Mouse (Mus musculus) stomach, embryonic 15.5 days (tissue): ENCODE results near the gene Gm42906. TPM values are rescaled to one million over a fixed set of nuclear protein-coding genes. Genes with fewer than 3 reads are reported as not detected.

ENCODE experiments used
- ATAC-seq: fragments of 200-750 bp; cut with Nextera tagmentation; 2 replicates; pipeline ENCODE4 v1.8.0; 2017; ENCODE audit warnings: low read depth, moderate number of reproducible peaks, moderate TSS enrichment; ENCODE audit not compliant: insufficient read depth, low FRiP score
- H3K27ac ChIP-seq: fragments of 300-500 bp; sonication (generic); 2 replicates; pipeline ENCODE4 v1.5.1; 2015; ENCODE audit warnings: mild to moderate bottlenecking, inconsistent platforms
- H3K27me3 ChIP-seq: fragments of 300-500 bp; sonication (generic); replicated peaks from 2 replicates; pipeline ENCODE4 v1.6.1; 2015; ENCODE audit warnings: inconsistent platforms
- H3K36me3 ChIP-seq: fragments of 300-500 bp; sonication (generic); 2 replicates; pipeline ENCODE4 v1.6.1; 2015; ENCODE audit warnings: inconsistent platforms
- H3K4me1 ChIP-seq: fragments of 300-500 bp; sonication (generic); 2 replicates; pipeline ENCODE4 v1.6.1; 2015; ENCODE audit warnings: inconsistent platforms
- H3K4me2 ChIP-seq: fragments of 300-500 bp; sonication (generic); 2 replicates; pipeline ENCODE4 v1.6.1; 2015; ENCODE audit warnings: mild to moderate bottlenecking, inconsistent platforms
- H3K4me3 ChIP-seq: fragments of 300-500 bp; sonication (generic); replicated peaks from 2 replicates; pipeline ENCODE4 v1.5.1; 2015; ENCODE audit warnings: inconsistent platforms
- H3K9ac ChIP-seq: fragments of 300-500 bp; sonication (generic); 2 replicates; pipeline ENCODE4 v1.6.1; 2015; ENCODE audit warnings: inconsistent platforms
- H3K9me3 ChIP-seq: fragments of 300-500 bp; sonication (generic); 2 replicates; pipeline ENCODE4 v1.6.1; 2016; ENCODE audit warnings: inconsistent platforms
- WGBS: fragments of 180-500 bp; shearing (Covaris S2); methylation state at CpG from one replicate; pipeline ENCODE4 v1.1.7; 2015; 5-methylcytosine and 5-hydroxymethylcytosine counted together
- polyA plus RNA-seq: library from polyadenylated mRNA; unstranded; fragments of >200 nt; fragmentation: Nextera tagmentation; extraction: Ambion mirVana; gene quantifications from 2 replicates; pipeline ENCODE4 v1.2.1, GENCODE M21; 2015

Gene Gm42906
- polyA plus RNA-seq, 1 experiment from 2014 or later = not detected

GRCm38 (mm10) chr5:151110461-151110908, 317.5 kb downstream of the Gm42906 start:
- no peak overlapping the region for H3K4me2 ChIP-seq
- H3K9me3 ChIP-seq = no peaks in the 10 kb centered on the region
- H3K4me1 ChIP-seq = peaks cover 15% of the 10 kb centered on the region; the same call in 1 of the 2 replicates
- no peak for ATAC-seq
- H3K36me3 ChIP-seq = no peaks in the 10 kb centered on the region
- no peak overlapping the region for H3K4me3 ChIP-seq
- H3K27ac ChIP-seq = peak overlapping the region; percentile 18; the same call in 1 of the 2 replicates
- 40% methylated on average over 6 of the region's 6 CpGs for WGBS
- no peaks in the 10 kb centered on the region for H3K27me3 ChIP-seq
- H3K9ac ChIP-seq = no peak overlapping the region

GRCm38 (mm10) chr5:151109822-151110221, 318.1 kb downstream of the Gm42906 start:
- Histone ChIP-seq H3K36me3 (no peaks in the 10 kb centered on the region), H3K4me2 (no peak overlapping the region), H3K27me3 (no peaks in the 10 kb centered on the region), H3K9ac (no peak overlapping the region), H3K4me3 (no peak overlapping the region), H3K4me1 (peaks cover 15% of the 10 kb centered on the region; the same call in 1 of the 2 replicates), H3K9me3 (no peaks in the 10 kb centered on the region), H3K27ac (peak overlapping the region; percentile 62)
- ATAC-seq = no peak
- WGBS = 70% methylated on average over 2 of the region's 2 CpGs

DNA sequence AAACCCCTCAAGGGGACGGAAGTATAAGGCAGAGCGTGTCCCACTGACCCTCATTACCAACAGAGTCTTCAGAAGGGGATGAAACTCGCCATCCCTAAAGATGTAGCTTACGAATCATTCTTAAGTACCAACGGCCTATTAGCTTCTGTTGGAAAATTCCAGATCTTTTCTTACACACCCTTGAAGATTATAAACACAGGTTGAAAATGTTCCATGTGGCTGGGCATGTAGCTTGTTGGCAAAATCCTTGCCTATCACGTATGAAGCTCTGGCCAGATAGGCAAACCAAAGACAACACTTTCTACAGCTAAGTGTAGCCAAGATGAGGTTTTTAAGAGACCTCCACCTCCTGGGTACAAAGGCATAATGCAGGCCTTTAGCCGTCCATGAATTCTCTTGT, 319.0 kb downstream of the Gm42906 start:
- Histone ChIP-seq H3K27ac (no peak overlapping the region), H3K4me2 (no peak overlapping the region), H3K9ac (no peak overlapping the region), H3K9me3 (no peaks in the 10 kb centered on the region), H3K4me1 (peaks cover 15% of the 10 kb centered on the region; the same call in 1 of the 2 replicates), H3K27me3 (no peaks in the 10 kb centered on the region), H3K4me3 (no peak overlapping the region), H3K36me3 (no peaks in the 10 kb centered on the region)
- ATAC-seq = no peak
- 74% methylated on average over 7 of the region's 7 CpGs for WGBS

DNA sequence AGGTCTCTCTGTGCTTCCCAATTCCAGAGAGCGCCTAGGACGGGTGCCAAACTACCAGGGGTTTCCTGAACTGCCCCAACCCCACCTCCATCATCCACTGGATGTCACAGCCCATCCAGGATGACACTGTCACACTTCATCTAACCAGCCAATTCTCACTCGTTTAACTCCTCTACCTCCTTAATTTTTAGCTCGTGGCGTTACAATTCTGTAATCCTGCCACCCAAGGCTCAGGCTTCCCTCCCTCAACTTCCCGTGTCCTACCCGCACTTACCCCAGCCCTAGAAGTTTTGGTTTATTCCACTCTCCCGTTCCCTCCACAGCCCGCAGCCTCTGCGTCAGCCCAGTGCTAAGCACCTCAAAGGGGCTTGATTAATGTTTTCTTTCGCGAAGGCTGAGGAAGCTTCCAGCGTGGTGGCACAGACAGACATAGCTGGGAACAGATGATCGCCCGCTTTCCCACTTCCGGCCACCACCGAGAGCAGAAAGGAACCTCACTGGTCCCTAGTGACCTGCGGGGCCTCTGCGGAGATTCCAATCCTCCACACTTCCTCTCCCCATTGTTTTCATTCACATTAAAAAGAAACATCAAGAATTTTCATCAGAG, 319.6 kb downstream of the Gm42906 start:
- Histone ChIP-seq H3K4me1 (peaks cover 15% of the 10 kb centered on the region; the same call in 1 of the 2 replicates), H3K36me3 (no peaks in the 10 kb centered on the region), H3K27ac (peak overlapping the region; percentile 46; the same call in 1 of the 2 replicates), H3K4me2 (peak overlapping the region; percentile 20; the same call in 1 of the 2 replicates), H3K9ac (no peak overlapping the region), H3K27me3 (no peaks in the 10 kb centered on the region), H3K9me3 (no peaks in the 10 kb centered on the region), H3K4me3 (no peak overlapping the region)
- no peak for ATAC-seq
- WGBS = 37% methylated on average over 19 of the region's 19 CpGs

- Histone ChIP-seq H3K36me3 (no peaks in the 10 kb centered on the region), H3K4me1 (peaks cover 12% of the 10 kb centered on the region; the same call in 1 of the 2 replicates), H3K9me3 (no peaks in the 10 kb centered on the region), H3K27ac (no peak overlapping the region), H3K4me2 (no peak overlapping the region), H3K27me3 (no peaks in the 10 kb centered on the region), H3K4me3 (no peak overlapping the region), H3K9ac (no peak overlapping the region)
- WGBS = 91% methylated on average over 3 of the region's 3 CpGs
- no peak for ATAC-seq
These were observed 321.1 kb downstream of the Gm42906 start for GRCm38 (mm10) chr5:151106841-151107240.

GRCm38 (mm10) chr5:151105054-151105971, 322.6 kb downstream of the Gm42906 start:
- H3K4me1 ChIP-seq = peaks cover 12% of the 10 kb centered on the region; the same call in 1 of the 2 replicates
- no peak overlapping the region for H3K27ac ChIP-seq
- H3K4me3 ChIP-seq = no peak overlapping the region
- no peak overlapping the region for H3K4me2 ChIP-seq
- no peaks in the 10 kb centered on the region for H3K36me3 ChIP-seq
- no peak overlapping the region for H3K9ac ChIP-seq
- 69% methylated on average over 10 of the region's 10 CpGs for WGBS
- no peaks in the 10 kb centered on the region for H3K27me3 ChIP-seq
- peak; percentile 45 for ATAC-seq
- no peaks in the 10 kb centered on the region for H3K9me3 ChIP-seq

- no peaks in the 10 kb centered on the region for H3K9me3 ChIP-seq
- H3K27me3 ChIP-seq = no peaks in the 10 kb centered on the region
- no peak overlapping the region for H3K4me2 ChIP-seq
- H3K27ac ChIP-seq = peak overlapping the region; percentile 65
- no peak overlapping the region for H3K4me3 ChIP-seq
- H3K36me3 ChIP-seq = no peaks in the 10 kb centered on the region
- peaks cover 12% of the 10 kb centered on the region; the same call in 1 of the 2 replicates for H3K4me1 ChIP-seq
- 61% methylated on average over 9 of the region's 9 CpGs for WGBS
- peak; percentile 59; the same call in 1 of the 2 replicates for ATAC-seq
- H3K9ac ChIP-seq = no peak overlapping the region
These were observed 323.5 kb downstream of the Gm42906 start for GRCm38 (mm10) chr5:151104354-151105053.

DNA sequence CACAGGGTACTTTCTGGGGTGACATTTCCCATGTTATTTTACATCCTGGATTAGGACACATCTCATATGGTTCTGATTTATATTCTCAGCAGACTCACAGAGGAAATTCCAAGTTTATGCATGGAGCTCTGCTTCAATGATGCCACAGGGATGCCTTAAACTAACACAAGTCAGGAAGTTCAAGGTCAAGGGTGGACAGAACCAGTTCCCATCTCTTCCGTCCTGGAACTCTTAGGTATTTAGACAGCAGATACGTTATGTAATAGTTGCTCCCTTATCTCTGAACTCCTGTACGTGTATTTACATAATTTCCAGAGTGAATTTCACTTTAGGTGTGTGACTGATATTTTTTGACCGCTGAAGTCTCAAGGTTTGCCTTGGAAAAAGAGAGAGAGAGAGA, 324.7 kb downstream of the Gm42906 start:
- no peak overlapping the region for H3K4me3 ChIP-seq
- H3K4me1 ChIP-seq = peaks cover 4% of the 10 kb centered on the region; the same call in 1 of the 2 replicates
- H3K27me3 ChIP-seq = no peaks in the 10 kb centered on the region
- WGBS = 49% methylated on average over 4 of the region's 4 CpGs
- H3K27ac ChIP-seq = no peak overlapping the region
- no peaks in the 10 kb centered on the region for H3K36me3 ChIP-seq
- no peak for ATAC-seq
- no peak overlapping the region for H3K9ac ChIP-seq
- no peak overlapping the region for H3K4me2 ChIP-seq
- H3K9me3 ChIP-seq = no peaks in the 10 kb centered on the region

DNA sequence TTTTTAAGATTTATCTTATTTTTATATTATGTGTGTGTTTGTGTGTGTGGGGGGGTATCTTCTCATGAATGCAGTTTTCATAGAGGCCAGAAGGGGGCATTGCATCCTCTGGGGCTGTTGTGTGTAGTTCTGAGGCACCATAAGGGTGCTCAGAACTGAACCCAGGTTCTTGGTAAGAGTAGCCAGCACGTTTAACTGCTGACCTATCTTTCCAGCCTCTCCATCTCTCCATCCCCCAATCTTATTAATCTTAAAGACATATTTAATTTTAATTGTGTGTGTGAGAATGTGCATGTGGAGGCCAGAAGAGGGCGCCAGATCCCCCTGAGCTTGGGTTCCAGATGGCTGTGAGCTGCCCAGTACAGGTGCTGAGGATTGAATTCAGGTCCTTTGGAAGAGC, 325.7 kb downstream of the Gm42906 start:
- Histone ChIP-seq H3K4me1 (no peaks in the 10 kb centered on the region), H3K27me3 (no peaks in the 10 kb centered on the region), H3K9me3 (no peaks in the 10 kb centered on the region), H3K36me3 (no peaks in the 10 kb centered on the region), H3K9ac (no peak overlapping the region), H3K27ac (no peak overlapping the region), H3K4me2 (no peak overlapping the region), H3K4me3 (no peak overlapping the region)
- ATAC-seq = no peak
- WGBS = 54% methylated on average over 2 of the region's 2 CpGs

DNA sequence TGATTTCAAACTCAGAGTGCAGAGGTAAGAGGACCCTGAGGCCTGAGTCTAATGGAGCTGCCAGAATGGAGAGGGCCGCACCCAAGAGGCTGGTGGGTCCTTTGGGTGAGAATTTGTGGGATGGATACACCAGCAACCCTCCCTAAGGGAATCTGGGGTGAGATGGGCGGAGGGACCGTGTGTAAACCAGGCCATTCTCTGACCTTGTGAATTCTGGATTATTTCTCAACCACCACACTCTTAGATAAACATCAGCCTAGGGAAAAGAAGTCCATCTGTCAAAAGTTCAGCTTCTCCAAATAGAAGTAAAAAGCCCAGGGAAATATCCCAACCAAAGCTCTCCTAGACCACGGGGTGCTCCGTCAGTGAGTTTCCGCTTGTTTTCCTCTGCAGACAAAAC, 332.0 kb downstream of the Gm42906 start:
- Histone ChIP-seq H3K4me3 (no peak overlapping the region), H3K27me3 (no peaks in the 10 kb centered on the region), H3K4me1 (0 out of 2 replicates have a peak, but pooled peaks cover 5% of the 10 kb centered on the region), H3K27ac (peak overlapping the region; percentile 51), H3K9me3 (no peaks in the 10 kb centered on the region), H3K36me3 (no peaks in the 10 kb centered on the region), H3K4me2 (no peak overlapping the region), H3K9ac (no peak overlapping the region)
- WGBS = 43% methylated on average over 6 of the region's 6 CpGs
- ATAC-seq = no peak; the same call in 1 of the 2 replicates

DNA sequence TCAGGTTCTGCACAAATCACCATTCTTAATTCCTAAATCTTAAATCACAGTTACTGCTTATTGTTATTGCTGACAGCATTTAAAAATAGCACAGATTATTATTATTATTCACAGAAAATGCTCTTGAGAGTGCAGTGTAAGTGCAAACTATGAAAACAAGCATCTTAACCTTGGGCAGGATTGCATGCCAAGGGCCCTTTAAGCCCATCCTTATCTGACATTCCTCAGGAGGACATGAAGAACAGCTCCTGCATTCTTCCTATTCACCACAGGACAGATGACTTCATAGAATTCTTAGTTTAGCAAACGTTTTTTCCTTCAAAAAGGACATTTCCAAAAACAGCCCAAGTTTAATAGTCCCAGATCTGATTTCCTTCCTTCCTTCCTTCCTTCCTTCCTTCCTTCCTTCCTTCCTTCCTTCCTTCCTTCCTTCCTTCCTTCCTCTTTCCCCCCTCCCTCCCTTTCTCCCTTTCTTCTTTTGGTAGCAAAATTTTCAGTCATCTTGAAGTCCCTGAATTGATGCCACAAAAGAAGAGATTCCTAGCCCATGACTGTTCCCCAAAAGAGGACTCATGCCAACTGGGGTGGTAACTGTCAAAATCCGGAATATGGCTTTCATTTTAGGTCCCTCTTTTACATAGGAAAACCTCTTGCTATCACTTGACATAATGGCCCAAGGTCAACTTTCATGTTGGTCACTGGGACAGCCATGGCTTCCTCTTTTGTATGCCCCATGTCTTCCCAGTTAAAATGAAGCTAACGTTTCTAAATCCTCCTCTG, 334.9 kb downstream of the Gm42906 start:
- no peaks in the 10 kb centered on the region for H3K9me3 ChIP-seq
- WGBS = 61% methylated on average over 3 of the region's 3 CpGs
- H3K36me3 ChIP-seq = no peaks in the 10 kb centered on the region

More for the DNA sequence above, 334.9 kb downstream of the Gm42906 start:
- no peak overlapping the region for H3K4me2 ChIP-seq
- H3K4me1 ChIP-seq = 0 out of 2 replicates have a peak, but pooled peaks cover 10% of the 10 kb centered on the region
- no peak overlapping the region for H3K4me3 ChIP-seq
- H3K27me3 ChIP-seq = no peaks in the 10 kb centered on the region
- no peak overlapping the region for H3K27ac ChIP-seq
- ATAC-seq = no peak
- H3K9ac ChIP-seq = no peak overlapping the region
